Mouse (Mus musculus) large intestine, adult 2 months (tissue): ENCODE data around the gene Dgkg. TPM values are rescaled to one million over a fixed set of nuclear protein-coding genes. Genes with fewer than 3 reads are reported as not detected.

Source experiments
- DNase-seq: peaks from one replicate; pipeline ENCODE4 v3.0.0-alpha.2; 2012; ENCODE audit warnings: low read depth, low spot score
- WGBS: fragments of 180-500 bp; shearing (Covaris S2); methylation state at CpG from one replicate; pipeline ENCODE4 v1.1.7; 2018; 5-methylcytosine and 5-hydroxymethylcytosine counted together
- polyA plus RNA-seq: library from polyadenylated mRNA; depleted of rRNA; stranded (reverse); fragments of >200 nt; gene quantifications from 2 replicates; pipeline ENCODE4 v1.2.3, GENCODE M21; 2012

The Dgkg gene
- polyA plus RNA-seq, 1 experiment: 0.31 TPM

- no peak for DNase-seq
Observed at GRCm38 (mm10) chr16:22554996-22555395, 102.0 kb downstream of the Dgkg start.

DNA sequence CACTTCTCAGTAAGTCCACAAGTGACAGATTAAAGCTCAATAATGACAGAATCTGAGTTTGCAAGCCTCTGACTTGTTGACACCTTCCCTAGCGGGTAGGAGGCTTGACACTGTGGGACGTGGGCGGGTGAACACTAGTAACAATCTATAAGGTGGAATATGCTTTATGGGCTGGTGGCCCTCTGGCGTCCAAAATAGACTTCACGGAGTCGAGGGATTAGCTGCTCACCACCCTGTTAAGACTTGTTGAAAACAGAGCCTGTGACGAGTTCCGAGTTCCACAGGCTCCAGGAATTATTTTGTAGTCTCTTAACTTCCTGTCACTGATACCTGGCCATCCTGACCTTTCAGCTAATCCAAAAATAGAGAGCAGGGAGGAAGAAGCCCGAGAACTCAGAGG, 104.7 kb downstream of the Dgkg start:
- DNase-seq: no peak
- WGBS: 77% methylated on average over 9 of the region's 9 CpGs

More at GRCm38 (mm10) chr16:22554996-22555395, 102.0 kb downstream of the Dgkg start:
- WGBS: 64% methylated on average over 2 of the region's 2 CpGs

- DNase-seq: no peak
- WGBS: 54% methylated on average over 11 of the region's 11 CpGs
Observed at GRCm38 (mm10) chr16:22551231-22552000, 105.6 kb downstream of the Dgkg start.

GRCm38 (mm10) chr16:22549346-22549745, 107.7 kb downstream of the Dgkg start:
- DNase-seq: no peak
- 91% methylated on average over 5 of the region's 5 CpGs for WGBS

DNA sequence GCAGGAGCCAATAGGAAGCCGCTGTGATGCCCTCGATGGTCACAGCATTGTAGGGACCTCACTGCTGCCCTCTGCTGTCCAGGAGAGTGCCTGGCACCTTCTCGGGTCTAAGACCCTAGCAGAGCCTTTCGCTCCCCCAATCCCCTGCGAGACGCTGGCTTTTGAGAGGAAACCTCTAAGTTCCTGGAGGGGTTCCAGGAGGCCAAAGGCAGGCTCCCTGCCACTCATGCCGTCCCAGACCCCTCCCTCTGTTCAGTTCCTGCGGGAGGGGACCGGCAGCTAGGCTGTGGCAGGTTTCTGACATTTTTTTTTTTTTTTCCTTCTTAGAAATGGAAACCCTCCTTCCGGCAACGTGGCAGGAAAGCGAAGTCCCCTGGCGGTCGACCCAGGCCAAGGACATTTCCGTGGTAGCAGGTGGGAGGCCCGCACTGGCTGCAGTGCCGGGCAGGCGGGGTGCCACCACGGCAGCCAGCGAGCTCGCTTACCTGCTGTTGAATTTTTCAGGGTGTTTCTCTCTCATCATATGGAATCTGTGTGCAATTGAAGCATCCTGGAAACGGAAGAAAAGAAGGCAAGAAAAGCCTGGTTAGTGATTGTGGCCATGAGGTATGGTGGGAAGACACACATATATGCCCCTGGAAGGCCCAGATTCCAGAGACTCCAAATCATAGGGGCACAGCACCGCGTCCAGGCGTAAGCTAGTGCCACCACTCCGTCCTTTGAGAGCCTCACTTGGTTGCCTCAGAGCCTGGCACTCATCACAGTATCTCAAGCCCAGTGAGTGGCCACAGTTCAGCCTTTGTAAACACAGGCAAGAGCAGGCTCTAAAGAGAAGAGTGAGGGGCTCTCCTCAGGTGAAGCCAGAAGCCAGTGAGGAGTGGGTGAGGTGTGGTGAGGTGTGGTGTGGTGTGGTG, 108.6 kb downstream of the Dgkg start:
- DNase-seq: no peak
- WGBS: 9% methylated on average over 26 of the region's 26 CpGs

DNA sequence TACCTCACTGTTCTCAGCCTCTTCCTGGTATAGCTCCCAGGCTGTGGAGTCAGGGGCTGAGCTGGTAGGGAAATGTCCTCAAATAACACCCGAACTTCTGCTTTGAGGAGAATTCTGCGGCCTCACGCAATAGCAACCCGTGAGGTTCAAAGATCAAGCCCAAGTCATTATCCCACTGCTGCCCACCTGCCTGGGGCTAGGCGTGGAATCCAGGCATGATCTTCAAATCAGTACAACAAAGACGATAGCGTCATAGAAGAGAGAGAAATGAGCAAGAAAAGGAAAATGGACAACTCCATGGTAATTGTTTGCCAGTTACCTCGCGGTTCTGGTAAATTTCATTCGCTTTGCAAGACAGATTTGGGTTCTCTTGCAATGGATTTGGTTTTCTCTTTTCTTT, 109.3 kb downstream of the Dgkg start:
- no peak for DNase-seq
- WGBS: 50% methylated on average over 10 of the region's 10 CpGs

DNA sequence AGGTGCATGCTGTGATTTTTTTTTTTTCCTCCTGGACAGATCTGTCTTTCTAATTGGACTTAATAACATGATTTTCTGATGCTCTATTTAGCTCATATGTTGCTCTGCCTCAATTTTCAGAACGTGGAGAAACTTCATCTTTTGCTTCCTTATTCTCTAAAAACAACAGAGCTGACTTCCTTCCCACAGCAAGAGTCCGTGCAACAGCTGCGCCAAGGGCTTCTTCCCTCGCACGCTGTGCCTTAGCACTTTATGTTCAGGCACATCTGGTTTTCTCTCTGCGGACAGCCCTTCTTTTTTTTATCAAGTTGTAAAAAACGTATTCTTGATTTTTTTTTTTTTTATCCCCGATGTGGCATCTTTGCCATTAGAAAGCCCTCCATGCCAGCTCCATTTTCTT, 111.2 kb downstream of the Dgkg start:
- no peak for DNase-seq
- WGBS: 65% methylated on average over 8 of the region's 8 CpGs

DNA sequence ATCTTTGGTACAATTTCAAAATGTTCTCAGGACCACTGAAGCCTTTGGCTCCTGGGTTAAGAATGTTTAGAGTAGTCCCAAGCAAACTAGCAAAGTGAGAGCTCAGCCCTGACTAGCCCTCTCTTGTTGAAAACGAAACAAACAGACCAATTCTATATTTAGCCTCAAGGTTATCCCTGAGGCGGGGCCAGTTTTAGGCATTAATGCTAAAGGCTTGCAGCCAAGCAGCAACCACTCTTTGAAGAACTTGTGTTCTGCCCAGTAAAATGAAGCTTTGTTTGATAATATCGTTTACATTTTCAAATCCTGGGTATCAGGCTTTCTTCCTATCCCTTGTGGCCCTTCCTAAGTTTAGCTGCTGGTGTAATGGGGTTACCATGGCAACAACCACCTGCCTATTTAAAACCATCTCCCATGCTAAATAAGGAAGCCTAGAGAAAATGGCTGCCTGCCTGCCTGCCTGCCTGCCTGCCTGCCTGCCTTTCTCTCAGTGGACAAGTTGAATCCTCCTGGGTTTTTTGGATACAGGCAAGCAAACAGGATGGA, 111.9 kb downstream of the Dgkg start:
- no peak for DNase-seq
- 7% methylated on average over 3 of the region's 3 CpGs for WGBS

GRCm38 (mm10) chr16:22542691-22543141, 114.3 kb downstream of the Dgkg start:
- no peak for DNase-seq
- 75% methylated on average over 6 of the region's 6 CpGs for WGBS

GRCm38 (mm10) chr16:22539275-22539674, 117.7 kb downstream of the Dgkg start:
- WGBS: 83% methylated on average over 6 of the region's 6 CpGs
- no peak for DNase-seq

DNA sequence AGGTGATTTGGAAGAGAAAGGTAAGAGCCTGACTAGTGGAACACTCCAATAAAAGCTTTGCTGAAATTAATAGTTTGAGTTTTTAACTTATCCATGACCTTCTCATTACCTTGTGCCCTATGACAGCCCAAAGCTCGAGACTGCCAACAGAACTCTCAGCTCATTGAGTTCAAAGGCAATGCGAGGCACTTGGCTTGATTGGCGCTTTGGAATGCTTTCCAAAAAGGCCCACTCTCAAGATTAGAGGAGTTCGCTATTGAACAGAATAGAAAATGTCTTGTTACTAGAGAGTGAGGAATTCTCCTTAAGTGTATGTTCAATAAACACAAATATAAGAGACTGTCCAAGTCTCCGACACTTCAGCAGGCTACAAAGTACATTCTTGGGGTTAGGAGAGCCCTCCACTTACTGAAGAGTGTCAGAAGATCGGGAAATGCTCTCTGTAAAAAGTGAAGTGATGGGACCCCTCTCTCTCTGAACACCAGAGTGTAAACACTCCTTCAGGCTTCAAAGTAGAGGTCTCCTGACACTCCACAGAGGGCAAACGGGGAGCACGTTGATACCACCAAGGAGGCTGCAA, 120.3 kb downstream of the Dgkg start:
- 81% methylated on average over 8 of the region's 8 CpGs for WGBS
- no peak for DNase-seq

- DNase-seq: no peak
- 86% methylated on average over 3 of the region's 3 CpGs for whole genome bisulfite sequencing
Observed at GRCm38 (mm10) chr16:22533087-22533486, 123.9 kb downstream of the Dgkg start.

GRCm38 (mm10) chr16:22531834-22532233, 125.2 kb downstream of the Dgkg start:
- 81% methylated on average over 6 of the region's 6 CpGs for WGBS
- no peak for DNase-seq

DNA sequence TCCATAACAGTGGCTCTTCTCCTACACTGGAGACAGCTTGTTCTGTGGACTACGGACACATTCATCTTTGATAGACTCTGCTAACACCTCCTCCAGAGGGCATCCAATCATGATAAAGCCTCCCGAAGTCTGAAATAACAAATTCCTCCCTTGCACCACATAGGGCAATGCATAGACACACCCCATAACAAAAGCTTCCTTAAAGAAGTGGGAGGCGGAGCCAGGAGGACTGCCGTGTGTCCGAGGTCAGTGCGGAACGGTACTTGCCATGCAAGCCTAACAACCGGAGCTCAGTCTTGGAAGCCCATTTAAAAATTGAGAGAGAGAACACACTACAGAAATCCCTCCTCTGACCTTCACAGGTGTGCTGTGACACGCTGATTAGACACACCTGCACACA, 126.0 kb downstream of the Dgkg start:
- WGBS: 28% methylated on average over 9 of the region's 9 CpGs
- no peak for DNase-seq

DNA sequence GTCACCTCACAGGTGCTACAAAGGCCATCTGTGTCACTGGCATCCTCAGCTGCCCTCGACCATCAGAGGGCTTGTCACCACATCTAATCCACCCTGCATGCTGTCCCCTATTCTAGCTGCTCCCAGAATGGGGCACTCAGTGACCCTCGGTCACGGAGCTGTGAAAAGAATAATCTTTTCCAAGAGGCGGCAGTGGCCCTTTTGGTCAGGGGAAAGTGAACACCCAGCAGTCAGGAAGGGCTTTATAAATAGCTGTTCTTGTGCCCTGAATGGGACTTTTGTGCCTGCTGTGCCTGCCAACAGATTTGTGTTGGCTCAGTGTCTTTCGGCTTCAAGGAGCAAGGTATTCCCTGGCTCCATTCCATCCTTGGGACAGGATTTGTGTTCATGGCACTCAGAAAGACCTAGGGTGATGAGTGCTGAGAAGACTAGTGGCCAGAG, 129.5 kb downstream of the Dgkg start:
- 76% methylated on average over 5 of the region's 5 CpGs for WGBS
- no peak for DNase-seq

DNA sequence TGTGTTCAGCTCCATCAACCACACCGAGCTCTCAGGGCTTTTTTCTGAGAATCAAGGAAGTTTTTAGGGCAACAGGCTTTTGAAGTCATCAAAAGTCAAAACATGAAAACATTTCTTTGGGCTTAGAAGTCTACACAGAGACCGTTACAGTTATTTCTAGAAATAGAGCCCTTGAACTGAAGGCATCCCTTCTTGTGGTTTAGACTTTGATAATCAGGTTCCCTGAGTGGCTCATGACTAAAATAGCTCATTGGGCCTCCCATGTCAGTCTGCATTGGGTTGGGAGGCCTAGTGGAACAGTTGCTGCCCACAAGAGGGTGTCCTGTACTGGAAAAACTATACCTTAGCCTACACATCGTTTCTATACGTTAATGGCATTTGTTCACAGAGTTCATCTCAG, 130.6 kb downstream of the Dgkg start:
- WGBS: 89% methylated on average over 4 of the region's 4 CpGs
- DNase-seq: no peak

DNA sequence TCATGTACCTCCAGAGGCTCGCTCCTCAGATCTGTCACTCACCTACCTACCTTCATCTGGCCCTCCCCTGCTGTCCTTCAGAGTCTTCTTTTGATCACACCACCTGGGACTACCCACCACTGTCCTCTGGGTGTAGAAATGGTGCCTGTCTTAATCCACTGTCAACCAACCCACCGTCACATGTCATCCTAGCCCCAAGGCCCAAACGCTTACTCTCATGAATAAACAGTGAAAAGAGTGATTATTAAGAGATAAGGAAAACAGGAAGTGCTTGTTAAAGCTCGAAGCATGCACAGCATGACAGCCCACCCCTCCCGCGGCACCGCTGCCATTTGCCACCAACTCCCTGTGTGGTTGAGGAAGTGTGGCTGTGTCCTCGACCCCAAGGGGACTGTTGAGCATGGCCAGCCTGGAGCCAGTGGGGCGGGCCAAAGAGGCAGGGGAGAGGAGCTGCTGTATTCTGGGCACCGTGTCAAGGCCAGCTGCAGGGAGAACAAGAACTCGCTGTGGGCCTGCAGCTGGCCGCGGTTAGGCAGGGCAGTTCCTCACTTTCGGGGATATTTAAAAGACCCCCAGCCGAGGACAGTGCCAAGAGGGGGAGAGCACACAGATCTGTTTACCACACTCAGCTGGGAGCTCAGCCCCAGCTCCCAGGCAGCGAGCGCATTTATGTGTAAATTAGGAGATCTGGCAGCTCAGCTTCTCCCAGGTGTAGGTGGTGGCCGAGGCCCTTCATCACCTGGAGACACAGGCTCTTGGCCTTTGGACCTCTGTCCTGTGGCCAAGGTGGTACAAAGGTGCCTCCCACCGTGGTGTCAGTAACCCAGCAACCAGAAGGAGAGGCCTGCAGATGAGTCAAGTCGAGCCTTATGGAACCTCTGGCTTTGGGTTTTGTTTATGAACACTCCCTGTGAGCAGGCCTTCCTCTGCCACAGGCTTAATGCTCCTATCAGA, 139.3 kb downstream of the Dgkg start:
- DNase-seq: no peak
- 20% methylated on average over 20 of the region's 20 CpGs for WGBS

- 80% methylated on average over 5 of the region's 5 CpGs for WGBS
- DNase-seq: no peak
Observed at GRCm38 (mm10) chr16:22515476-22515875, 141.5 kb downstream of the Dgkg start.
